Mouse (Mus musculus): ENCODE measurements around the gene Rplp2. TPM values are rescaled to one million over a fixed set of nuclear protein-coding genes. Genes with fewer than 3 reads are reported as not detected.

Rplp2 gene
- polyA plus RNA-seq, 1 experiment from 2014 or later, result 845 TPM

DNA sequence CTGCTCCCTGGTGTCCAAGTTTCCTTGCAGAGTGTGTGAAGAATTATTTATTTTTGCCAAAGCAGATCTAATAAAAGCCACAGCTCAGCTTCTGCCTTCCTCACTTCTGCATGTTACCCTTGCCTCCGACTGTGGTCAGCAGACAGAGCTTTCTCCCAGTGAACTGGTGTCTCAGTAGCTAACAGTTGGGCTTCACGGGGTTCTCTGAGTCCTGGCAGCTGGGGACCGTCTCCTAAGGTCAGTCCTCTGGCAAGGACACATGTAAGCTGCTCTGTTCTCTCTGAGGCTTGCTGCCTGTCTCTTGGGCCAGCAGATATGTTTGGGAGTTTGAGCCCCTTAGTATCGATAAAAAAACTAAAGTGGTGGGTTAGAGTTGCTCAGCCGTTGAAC, 12.8 kb downstream of the Rplp2 start:
- Histone ChIP-seq H3K4me3 (ENCODE audit: low read depth, low read length) (no peak overlapping the region), H3K27ac (ENCODE audit: low read depth, low read length) (no peak overlapping the region), H3K9ac (ENCODE audit: low read length) (no peak overlapping the region), H3K36me3 (ENCODE audit: control insufficient read depth, insufficient read depth, low read length) (peaks cover 15% of the 10 kb centered on the region; the same call in 1 of the 2 replicates), H3K4me2 (ENCODE audit: low read length) (no peak overlapping the region), H3K9me3 (replicated peaks; ENCODE audit: control insufficient read depth, low read length) (no peaks in the 10 kb centered on the region), H3K4me1 (ENCODE audit: control insufficient read depth, insufficient read depth, low read length) (peaks cover 12% of the 10 kb centered on the region; the same call in 1 of the 2 replicates), H3K27me3 (replicated peaks; ENCODE audit: control insufficient read depth, insufficient read depth, low read length) (peaks cover 49% of the 10 kb centered on the region)
- ATAC-seq, result no peak
- WGBS, result 79% methylated on average over 5 of the region's 5 CpGs
- no peak for DNase-seq (ENCODE audit: low spot score)

DNA sequence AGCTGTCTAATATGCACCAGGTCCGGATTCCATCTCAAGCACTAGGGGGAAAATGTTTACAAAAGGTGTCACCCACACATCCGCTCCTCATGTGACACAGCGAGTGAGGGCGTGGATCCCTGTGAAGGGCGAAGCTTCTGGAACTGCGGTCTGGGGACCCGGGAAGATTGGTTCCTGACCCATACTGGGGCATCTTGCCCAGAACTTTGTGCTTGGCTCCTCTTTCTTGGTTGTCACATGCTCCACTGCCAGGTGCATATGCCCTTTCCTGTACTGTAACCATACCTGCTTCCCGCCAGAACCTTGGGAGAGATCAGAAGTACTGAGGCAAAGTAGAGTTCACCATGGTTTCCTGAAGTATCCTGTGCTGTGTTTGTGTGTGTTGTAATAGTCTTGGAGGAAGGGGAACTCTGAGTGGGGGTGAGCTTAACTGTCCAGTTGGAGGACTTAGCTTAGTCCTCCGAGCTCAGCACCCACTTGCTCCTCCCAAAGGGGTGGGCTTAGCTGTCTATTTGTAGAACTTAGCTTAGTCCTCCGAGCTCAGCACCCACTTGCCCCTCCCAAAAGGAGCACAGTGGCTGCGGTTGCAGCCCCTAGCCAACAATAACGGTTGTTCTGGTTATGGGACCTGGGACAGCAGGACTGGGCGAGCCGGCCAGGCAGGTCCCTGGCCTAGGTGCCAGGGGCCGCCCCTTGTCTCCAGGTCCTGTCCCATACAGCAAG, 13.4 kb downstream of the Rplp2 start, which contains the start of gene Cracr2b:
Gene Cracr2b (plus strand): TSS at position 704 of the 723 bp plus-strand sequence.
- Histone ChIP-seq H3K36me3 (ENCODE audit: control insufficient read depth, insufficient read depth, low read length) (peaks cover 15% of the 10 kb centered on the region; the same call in 1 of the 2 replicates), H3K27me3 (replicated peaks; ENCODE audit: control insufficient read depth, insufficient read depth, low read length) (peaks cover 54% of the 10 kb centered on the region), H3K27ac (ENCODE audit: low read depth, low read length) (no peak within 1 kb of the TSS), H3K4me3 (ENCODE audit: low read depth, low read length) (peak within 1 kb of the TSS; percentile 27), H3K4me2 (ENCODE audit: low read length) (peak within 1 kb of the TSS; percentile 50), H3K4me1 (ENCODE audit: control insufficient read depth, insufficient read depth, low read length) (peaks cover 12% of the 10 kb centered on the region; the same call in 1 of the 2 replicates), H3K9ac (ENCODE audit: low read length) (peak within 1 kb of the TSS; percentile 48; the same call in 1 of the 2 replicates), H3K9me3 (replicated peaks; ENCODE audit: control insufficient read depth, low read length) (no peaks in the 10 kb centered on the region)
- no peak for ATAC-seq
- no peak for DNase-seq (ENCODE audit: low spot score)
- WGBS, result 74% methylated on average over 15 of the region's 15 CpGs

DNA sequence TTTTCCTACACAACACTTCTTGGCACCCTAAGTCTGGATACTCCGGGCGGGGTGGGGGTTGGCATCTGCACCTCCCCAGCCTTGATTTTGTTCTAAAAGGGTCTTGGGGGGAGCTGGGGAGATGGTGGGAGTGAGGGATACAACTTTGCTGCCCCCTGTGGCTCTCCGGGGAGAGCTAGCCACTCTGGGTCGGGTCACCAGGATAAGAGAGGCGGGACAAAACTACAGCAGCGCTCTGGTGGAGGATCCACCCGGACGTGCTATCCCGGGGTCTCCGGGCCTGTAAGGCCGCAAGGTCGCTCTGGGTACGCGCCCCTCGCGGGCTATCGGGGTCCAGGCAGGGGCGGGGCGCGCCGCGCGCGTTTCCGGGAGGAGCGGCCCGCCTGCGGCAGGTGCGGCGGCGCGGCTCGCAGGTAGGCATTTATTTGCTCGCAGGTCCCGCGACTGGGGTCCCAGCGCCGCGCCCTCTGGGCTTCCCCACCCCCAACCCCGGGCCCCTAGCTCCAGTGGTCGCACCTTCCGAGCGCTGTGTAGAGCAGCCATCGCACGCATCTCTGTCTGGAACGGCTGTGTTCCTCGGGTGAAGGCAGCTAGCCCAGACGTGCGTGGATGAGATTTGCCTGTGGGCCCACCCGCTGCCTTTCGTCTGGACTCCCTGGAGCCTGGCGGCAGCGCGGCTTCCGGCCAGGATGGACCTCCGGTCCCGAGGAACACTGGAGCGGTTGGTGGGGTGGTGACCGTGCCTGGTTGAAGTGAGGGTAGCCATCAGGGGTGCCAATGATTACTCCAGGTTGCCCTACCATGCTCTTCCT, 14.6 kb downstream of the Rplp2 start:
- ATAC-seq (no peak), DNase-seq (ENCODE audit: low spot score) (no peak)
- no peaks in the 10 kb centered on the region for H3K9me3 ChIP-seq (replicated peaks; ENCODE audit: control insufficient read depth, low read length)
- H3K9ac ChIP-seq (ENCODE audit: low read length), result peak overlapping the region; percentile 48; the same call in 1 of the 2 replicates
- peak overlapping the region; percentile 50 for H3K4me2 ChIP-seq (ENCODE audit: low read length)
- peak overlapping the region; percentile 27 for H3K4me3 ChIP-seq (ENCODE audit: low read depth, low read length)
- peaks cover 4% of the 10 kb centered on the region; the same call in 1 of the 2 replicates for H3K4me1 ChIP-seq (ENCODE audit: control insufficient read depth, insufficient read depth, low read length)
- 3% methylated on average over 59 of the region's 59 CpGs for WGBS
- no peak overlapping the region for H3K27ac ChIP-seq (ENCODE audit: low read depth, low read length)
- H3K36me3 ChIP-seq (ENCODE audit: control insufficient read depth, insufficient read depth, low read length), result peaks cover 15% of the 10 kb centered on the region; the same call in 1 of the 2 replicates
- peaks cover 63% of the 10 kb centered on the region for H3K27me3 ChIP-seq (replicated peaks; ENCODE audit: control insufficient read depth, insufficient read depth, low read length)

DNA sequence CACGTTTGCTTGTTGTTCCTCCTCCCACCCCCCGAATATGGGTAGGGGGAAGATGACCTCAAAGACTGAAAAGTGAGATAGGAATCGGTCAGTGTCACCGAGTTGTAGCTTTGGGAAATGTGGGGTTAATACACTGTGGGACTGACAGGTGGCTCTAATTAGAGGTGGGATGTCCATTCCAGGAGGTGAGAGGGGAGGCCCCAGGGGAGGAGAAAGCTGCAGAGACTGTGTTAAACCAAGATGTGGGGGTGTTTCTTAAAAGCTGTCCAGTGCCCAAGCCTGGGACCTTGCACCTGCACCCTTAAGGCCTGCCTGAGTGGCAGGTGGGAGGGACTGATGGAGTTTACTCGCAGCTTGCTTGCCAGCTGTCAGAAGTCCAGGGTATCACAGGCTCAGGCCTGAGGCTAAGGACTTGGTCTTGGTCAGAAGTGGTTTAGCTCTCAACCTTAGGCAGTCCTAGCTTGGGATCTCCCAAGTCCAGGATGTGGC, 15.2 kb downstream of the Rplp2 start:
- no peak overlapping the region for H3K27ac ChIP-seq (ENCODE audit: low read depth, low read length)
- no peak overlapping the region for H3K4me3 ChIP-seq (ENCODE audit: low read depth, low read length)
- H3K9me3 ChIP-seq (replicated peaks; ENCODE audit: control insufficient read depth, low read length), result no peaks in the 10 kb centered on the region
- H3K36me3 ChIP-seq (ENCODE audit: control insufficient read depth, insufficient read depth, low read length), result peaks cover 15% of the 10 kb centered on the region; the same call in 1 of the 2 replicates
- 25% methylated on average over 5 of the region's 5 CpGs for WGBS
- peak overlapping the region; percentile 50 for H3K4me2 ChIP-seq (ENCODE audit: low read length)
- peak overlapping the region; percentile 48; the same call in 1 of the 2 replicates for H3K9ac ChIP-seq (ENCODE audit: low read length)
- peaks cover 4% of the 10 kb centered on the region; the same call in 1 of the 2 replicates for H3K4me1 ChIP-seq (ENCODE audit: control insufficient read depth, insufficient read depth, low read length)
- peaks cover 65% of the 10 kb centered on the region for H3K27me3 ChIP-seq (replicated peaks; ENCODE audit: control insufficient read depth, insufficient read depth, low read length)
- ATAC-seq, result no peak
- no peak for DNase-seq (ENCODE audit: low spot score)

DNA sequence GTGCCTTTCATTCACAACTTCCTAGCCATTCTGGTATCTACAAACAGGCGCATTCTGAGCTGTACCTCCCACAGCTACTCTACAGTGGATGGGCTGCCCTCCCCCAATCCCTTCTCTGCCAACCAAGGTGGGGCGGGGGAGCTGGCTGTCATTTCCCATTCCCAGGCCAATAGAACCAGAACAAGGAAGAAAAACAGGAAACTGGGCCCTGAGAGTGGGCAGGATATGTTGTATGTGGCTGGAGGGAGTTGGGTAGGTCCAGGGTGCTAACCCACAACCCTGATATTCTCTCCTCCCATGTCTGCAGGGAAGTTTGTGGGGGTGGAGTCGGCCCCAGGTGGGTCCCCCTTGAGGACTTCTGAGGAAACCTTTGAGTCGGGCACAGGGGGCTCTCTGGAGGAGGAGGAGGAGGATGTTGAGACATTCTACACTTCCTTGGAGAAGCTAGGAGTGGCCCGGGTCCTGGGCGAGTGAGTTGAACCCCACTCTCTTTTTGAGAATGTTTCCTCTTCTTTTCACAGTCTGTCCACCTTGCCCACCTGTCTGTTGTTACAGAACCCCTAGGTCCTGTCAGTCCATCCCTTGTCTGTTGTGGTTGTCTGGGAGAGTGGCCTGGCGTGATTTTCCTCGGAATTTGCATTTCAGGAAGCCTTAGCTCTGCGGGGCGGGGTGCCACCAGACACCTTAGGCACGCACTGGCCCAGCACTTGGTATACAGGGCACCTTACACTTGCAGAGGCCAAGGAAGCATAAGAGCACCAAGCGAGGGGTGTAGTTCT, 16.8 kb downstream of the Rplp2 start:
- 16% methylated on average over 12 of the region's 12 CpGs for WGBS
- Histone ChIP-seq H3K4me2 (ENCODE audit: low read length) (0 out of 2 replicates have a peak overlapping the region, but pooled peaks have one; percentile 16), H3K36me3 (ENCODE audit: control insufficient read depth, insufficient read depth, low read length) (peaks cover 5% of the 10 kb centered on the region; the same call in 1 of the 2 replicates), H3K27me3 (replicated peaks; ENCODE audit: control insufficient read depth, insufficient read depth, low read length) (peaks cover 65% of the 10 kb centered on the region), H3K27ac (ENCODE audit: low read depth, low read length) (no peak overlapping the region), H3K9me3 (replicated peaks; ENCODE audit: control insufficient read depth, low read length) (no peaks in the 10 kb centered on the region), H3K4me1 (ENCODE audit: control insufficient read depth, insufficient read depth, low read length) (peaks cover 15% of the 10 kb centered on the region), H3K4me3 (ENCODE audit: low read depth, low read length) (no peak overlapping the region), H3K9ac (ENCODE audit: low read length) (no peak overlapping the region)
- ATAC-seq, result no peak
- no peak for DNase-seq (ENCODE audit: low spot score)

DNA sequence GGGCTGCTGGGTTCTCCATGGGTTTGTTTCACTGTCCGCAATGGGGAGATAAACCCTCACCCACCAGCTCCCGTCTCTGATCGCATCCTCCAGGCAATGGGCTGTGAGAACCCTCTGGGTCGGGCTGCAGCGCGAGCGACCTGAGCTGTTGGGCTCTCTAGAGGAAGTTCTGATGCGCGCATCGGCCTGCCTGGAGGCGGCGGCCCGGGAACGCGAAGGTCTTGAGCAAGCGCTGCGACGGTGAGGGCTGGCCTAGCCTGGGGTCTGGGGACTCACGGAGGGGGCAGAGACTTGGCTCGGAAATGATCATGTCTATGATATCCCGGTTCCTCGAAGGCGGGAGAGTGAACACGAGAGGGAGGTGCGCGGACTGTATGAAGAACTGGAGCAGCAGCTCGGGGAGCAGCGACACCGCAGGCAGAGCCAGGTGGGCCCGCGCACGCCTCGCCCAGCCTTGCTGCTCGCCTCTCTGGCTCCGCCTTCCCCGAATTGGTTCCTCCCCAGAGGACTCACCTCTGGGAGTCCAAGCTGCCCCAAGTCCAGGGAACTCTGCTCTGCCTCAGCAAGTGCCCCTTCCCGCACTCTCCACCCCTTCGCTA, 17.5 kb downstream of the Rplp2 start:
- 0 out of 2 replicates have a peak overlapping the region, but pooled peaks have one; percentile 26 for H3K4me2 ChIP-seq (ENCODE audit: low read length)
- H3K4me1 ChIP-seq (ENCODE audit: control insufficient read depth, insufficient read depth, low read length), result peaks cover 20% of the 10 kb centered on the region
- H3K36me3 ChIP-seq (ENCODE audit: control insufficient read depth, insufficient read depth, low read length), result peaks cover 5% of the 10 kb centered on the region; the same call in 1 of the 2 replicates
- ATAC-seq, result no peak
- no peak for DNase-seq (ENCODE audit: low spot score)
- H3K27ac ChIP-seq (ENCODE audit: low read depth, low read length), result no peak overlapping the region
- H3K9me3 ChIP-seq (replicated peaks; ENCODE audit: control insufficient read depth, low read length), result no peaks in the 10 kb centered on the region
- 0 out of 2 replicates have a peak overlapping the region, but pooled peaks have one; percentile 17 for H3K9ac ChIP-seq (ENCODE audit: low read length)
- 4% methylated on average over 33 of the region's 38 CpGs for WGBS
- H3K27me3 ChIP-seq (replicated peaks; ENCODE audit: control insufficient read depth, insufficient read depth, low read length), result peaks cover 62% of the 10 kb centered on the region
- 0 out of 2 replicates have a peak overlapping the region, but pooled peaks have one; percentile 9 for H3K4me3 ChIP-seq (ENCODE audit: low read depth, low read length)

DNA sequence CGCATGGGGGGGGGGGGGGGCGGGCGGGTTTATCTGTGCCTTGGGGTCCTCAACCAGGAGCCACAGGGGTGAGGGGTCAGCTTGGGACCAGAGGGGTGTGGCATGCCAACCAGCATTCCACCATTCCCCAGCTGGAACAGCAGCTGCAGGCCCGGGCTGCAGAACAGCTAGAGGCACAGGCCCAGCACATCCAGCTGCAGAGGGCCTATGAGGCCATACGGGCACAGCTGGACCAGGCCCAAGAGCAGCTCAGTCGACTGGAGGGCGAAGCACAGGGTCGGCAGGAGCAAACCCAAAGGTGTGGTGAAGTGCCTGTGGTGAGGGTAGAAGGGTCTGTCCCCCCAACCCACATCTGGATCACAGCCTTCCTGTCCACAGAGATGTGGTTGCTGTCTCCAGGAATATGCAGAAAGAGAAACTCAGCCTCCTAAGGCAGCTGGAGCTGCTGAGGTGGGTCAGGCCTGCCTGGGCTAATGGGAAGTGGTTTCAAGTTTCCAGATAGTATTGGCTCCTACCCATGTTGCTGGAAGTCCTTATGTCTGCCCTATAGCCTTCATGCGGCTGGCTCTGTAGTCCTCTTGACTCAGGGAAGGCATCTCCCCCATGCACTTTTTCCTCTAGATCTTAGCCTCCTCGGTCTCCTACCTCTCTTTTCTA, 18.3 kb downstream of the Rplp2 start:
- no peak for DNase-seq (ENCODE audit: low spot score)
- Histone ChIP-seq H3K27me3 (replicated peaks; ENCODE audit: control insufficient read depth, insufficient read depth, low read length) (peaks cover 61% of the 10 kb centered on the region), H3K4me1 (ENCODE audit: control insufficient read depth, insufficient read depth, low read length) (peaks cover 20% of the 10 kb centered on the region), H3K9ac (ENCODE audit: low read length) (no peak overlapping the region), H3K27ac (ENCODE audit: low read depth, low read length) (no peak overlapping the region), H3K36me3 (ENCODE audit: control insufficient read depth, insufficient read depth, low read length) (peaks cover 9% of the 10 kb centered on the region), H3K4me2 (ENCODE audit: low read length) (no peak overlapping the region), H3K4me3 (ENCODE audit: low read depth, low read length) (no peak overlapping the region), H3K9me3 (replicated peaks; ENCODE audit: control insufficient read depth, low read length) (no peaks in the 10 kb centered on the region)
- no peak for ATAC-seq
- 35% methylated on average over 10 of the region's 10 CpGs for WGBS
